Mouse (Mus musculus): ENCODE data around the gene Col18a1.

Col18a1 gene

DNA sequence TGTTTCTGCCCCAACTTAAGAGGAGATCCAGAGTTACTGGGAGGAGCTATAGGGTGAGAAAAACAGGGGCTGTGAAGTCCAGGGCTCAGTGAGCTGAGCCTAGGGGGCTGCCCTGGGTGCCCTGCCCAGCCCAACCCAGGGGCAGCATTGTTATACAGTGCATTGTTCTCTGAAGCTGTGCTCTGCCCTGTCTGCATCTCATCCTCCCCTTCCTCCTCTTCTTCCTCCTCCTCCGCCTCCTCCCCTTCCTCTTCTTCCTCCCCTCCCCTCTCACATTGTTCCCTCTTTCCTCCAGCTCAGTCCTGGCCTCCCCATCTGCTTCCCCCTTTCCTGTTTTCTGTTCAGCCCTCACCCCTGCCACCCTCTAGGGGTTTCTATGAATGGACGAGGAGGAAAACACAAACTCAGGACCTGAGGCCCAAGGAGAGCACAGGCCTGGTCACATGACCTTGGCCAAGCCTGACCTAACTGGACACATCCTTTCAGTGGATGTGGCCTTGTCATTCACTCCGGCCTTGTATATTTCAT is 16.5 kb upstream of the Col18a1 start:
- CTCF ChIA-PET = no interaction called here

GRCm38 (mm10) chr10:77180110-77180509 is 13.8 kb upstream of the Col18a1 start:
- CTCF ChIA-PET = no interaction called here

DNA sequence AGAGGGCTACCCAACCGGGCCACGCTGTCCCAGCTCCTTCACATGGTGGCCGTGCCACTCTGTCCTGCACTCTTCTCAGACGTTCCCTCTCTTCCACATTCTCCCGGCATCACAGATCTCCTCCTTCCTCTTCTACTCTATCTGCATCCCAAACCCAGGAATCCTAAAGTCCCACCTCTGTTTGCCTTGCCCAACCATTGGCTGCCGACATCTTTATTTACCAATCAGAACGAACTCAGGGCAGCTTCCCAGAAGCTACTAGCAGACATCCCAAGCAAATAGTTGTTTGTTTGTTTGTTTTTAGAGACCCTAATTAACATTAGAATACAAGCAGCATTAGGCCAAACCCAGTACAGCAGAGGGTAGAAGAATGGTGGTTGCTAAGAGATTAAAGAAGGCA is 12.3 kb upstream of the Col18a1 start:
- CTCF ChIA-PET = no interaction called here

GRCm38 (mm10) chr10:77170400-77170799 is 4.1 kb upstream of the Col18a1 start:
- CTCF ChIA-PET = no interaction called here

DNA sequence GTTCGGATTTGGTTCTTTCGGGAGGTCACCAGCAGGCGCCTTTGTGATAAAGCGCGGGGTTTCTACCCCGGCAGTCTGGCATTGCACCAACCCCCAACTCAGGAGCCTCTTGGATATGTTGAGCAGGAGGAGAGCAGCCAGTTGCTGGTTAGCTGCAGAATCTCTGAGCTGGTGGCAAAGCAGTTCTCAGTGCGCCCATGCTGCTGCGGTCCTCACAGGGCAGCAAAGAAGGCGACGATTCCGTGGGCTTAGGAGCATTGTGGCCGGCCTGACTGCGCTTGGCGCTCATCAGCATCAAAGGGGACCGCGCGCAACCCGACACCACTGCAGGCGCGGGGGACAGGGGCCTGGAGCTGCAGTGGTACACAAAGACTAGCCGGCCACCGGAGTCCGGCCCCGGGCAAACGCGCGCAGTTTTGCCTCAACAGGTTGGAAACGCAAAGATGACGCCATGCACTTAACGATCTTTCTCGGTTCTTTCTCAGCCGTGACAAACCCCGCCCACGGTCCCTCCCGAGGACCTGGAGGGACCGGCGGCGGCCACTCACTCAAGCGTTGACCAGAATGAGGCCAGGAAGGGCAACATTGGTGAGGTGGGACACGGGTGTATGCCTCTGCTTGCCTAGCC is 916 bp downstream of the Col18a1 start:
- CTCF ChIA-PET = no interaction called here

GRCm38 (mm10) chr10:77164437-77165052 is 1.8 kb downstream of the Col18a1 start:
- CTCF ChIA-PET = no interaction called here

DNA sequence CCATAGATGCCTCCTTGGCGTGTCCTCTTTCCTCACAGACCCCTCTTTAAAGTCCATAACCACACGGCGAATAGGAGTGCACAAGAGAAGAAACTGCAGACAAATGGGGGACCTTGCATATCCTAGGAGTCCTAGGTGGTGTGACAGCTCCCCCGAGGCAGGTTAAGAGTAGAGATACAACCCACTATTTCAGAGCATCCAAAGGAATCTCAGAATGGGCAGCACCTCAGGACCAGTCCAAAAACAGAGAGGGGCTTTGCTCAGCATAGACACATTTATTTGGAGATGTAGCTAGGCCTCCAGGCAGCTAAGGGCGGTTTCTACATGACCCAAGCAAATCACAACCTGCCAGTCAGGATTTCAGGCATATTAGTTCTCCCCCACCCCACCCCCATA is 2.3 kb downstream of the Col18a1 start:
- CTCF ChIA-PET = no interaction called here

GRCm38 (mm10) chr10:77163392-77163977 is 2.9 kb downstream of the Col18a1 start:
- CTCF ChIA-PET = no interaction called here

DNA sequence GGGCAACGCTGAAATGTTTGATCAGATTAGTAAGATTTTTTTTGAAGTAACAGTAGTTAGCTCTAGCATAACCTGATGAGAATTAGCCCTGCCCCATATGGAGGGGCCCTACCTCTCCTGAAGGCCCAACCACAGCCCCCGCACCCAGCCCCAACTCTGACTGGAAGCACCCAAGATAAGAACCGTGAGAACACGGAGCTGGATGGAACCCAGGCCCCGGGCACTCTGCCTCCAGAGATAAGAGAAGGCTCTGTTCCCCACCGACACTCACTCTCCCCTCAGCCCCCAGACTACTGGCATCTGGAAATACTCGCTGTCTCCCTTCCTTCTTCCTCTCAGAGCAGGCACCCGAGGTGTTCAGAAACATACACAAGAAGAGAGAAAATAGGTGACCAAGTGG is 6.8 kb downstream of the Col18a1 start:
- CTCF ChIA-PET = no interaction called here

- CTCF ChIA-PET = no interaction called here
These were observed 7.4 kb downstream of the Col18a1 start for GRCm38 (mm10) chr10:77158948-77159347.

- CTCF ChIA-PET = no interaction called here
These were observed 8.9 kb downstream of the Col18a1 start for GRCm38 (mm10) chr10:77157245-77158019.

DNA sequence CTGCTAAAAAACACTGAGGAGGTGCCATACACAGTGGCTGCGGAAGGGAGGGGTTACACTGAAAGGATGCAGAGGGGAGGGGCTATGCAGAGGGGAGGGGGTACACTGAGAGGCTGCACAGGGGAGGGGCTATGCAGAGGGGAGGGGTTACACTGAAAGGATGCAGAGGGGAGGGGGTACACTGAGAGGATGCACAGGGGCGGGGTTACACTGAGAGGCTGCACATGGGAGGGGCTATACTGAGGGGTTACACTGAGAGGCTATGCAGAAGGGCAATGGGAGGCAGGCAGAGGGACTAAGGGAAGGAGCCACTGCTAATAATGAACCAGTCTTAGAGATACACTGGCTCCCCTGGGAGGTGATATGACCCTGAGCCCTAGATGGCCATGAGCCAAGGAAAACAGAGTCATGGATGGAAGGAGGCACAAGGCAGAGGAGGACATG is 14.1 kb downstream of the Col18a1 start:
- CTCF ChIA-PET = no interaction called here

- CTCF ChIA-PET = no interaction called here
These were observed 14.8 kb downstream of the Col18a1 start for GRCm38 (mm10) chr10:77151551-77152002.

- CTCF ChIA-PET = no interaction called here
These were observed 15.3 kb downstream of the Col18a1 start for GRCm38 (mm10) chr10:77150947-77151521.

- CTCF ChIA-PET = no interaction called here
These were observed 16.3 kb downstream of the Col18a1 start for GRCm38 (mm10) chr10:77150016-77150415.

DNA sequence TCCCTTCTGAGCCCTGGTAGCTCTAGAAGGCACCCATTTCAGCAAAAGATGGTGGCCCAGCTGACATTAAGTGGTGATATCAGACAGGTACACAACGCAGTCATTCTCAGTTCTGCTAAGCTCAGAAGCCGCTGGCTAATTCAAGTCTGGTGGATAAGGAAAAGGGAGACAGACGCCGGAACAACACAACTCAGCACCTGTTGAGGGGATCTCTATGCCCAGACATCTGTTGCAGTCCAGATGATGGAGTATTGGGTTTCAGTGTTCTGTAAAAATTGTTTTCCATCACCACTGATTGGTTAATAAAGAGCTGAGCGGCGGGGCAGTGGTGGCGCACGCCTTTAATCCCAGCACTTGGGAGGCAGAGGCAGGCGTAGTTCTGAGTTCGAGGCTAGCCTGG is 18.8 kb downstream of the Col18a1 start:
- CTCF ChIA-PET = no interaction called here

- CTCF ChIA-PET = no interaction called here
These were observed 19.4 kb downstream of the Col18a1 start for GRCm38 (mm10) chr10:77146901-77147463.

DNA sequence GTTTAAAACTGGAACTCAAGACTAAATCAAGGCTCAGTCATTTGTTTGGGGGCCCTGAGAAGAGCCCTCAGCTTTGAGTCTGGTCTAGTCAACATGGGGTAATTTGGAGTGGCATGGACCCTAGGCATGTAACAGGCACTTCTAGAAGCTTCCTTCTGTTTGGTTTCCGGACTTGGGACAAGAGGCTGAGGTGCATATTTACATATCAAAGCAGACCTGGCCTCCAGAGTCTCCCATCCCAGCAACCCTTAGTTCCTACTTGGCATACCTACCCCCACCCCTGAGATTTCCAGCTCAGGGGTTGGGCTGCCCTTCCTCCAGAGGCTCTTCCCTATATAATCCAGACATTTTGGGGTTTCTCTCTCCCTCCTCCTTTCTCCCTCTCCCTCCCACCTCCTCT is 20.4 kb downstream of the Col18a1 start:
- CTCF ChIA-PET = no interaction called here

- CTCF ChIA-PET = no interaction called here
These were observed 22.0 kb downstream of the Col18a1 start for GRCm38 (mm10) chr10:77144372-77144771.

DNA sequence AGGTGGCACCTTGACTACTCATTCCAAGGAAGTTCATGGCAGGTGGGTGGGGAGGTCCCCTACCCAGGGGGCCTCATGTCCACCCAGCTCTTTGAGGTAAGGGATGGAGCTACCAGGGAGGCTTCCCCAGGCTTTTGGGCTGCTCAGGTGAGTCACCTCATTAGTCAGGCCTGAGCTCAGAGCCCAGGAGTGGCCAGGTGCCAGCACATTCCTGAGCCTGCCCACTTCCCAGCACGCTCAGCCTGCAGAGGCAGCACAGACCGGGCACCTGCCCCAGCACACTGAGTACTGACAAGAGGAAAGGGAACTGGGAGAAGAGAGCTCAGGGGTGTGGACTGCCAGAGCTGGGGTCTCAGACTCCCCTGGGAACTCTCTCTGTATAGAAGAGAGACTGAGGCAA is 24.0 kb downstream of the Col18a1 start:
- CTCF ChIA-PET = no interaction called here

GRCm38 (mm10) chr10:77138304-77138703 is 28.0 kb downstream of the Col18a1 start:
- CTCF ChIA-PET = no interaction called here

DNA sequence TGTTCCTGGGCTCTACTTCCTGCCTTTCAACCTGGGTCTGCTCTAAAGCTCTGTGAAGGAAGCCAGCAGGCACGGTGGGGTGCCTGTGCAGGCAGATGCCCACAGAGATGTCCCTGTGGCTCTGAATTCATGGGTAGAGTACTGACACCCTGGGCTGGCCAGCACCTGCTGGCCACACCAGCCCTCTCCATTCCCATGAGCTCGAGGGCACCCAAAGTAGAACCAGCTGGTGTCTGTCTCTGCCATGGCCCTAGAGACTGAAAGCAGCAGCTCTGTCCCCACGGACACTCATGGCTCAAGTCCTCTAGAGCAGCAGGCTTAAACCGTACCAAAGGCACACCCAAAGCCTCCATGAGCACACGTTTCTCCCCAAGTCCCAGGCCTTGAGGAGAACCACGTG is 30.1 kb downstream of the Col18a1 start:
- CTCF ChIA-PET = no interaction called here
